Mouse (Mus musculus): ENCODE results near the gene Mlh1. TPM values are rescaled to one million over a fixed set of nuclear protein-coding genes. Genes with fewer than 3 reads are reported as not detected.
A peak's percentile ranks its signal among the peaks of the same experiment; 100 is the strongest.

Gene Mlh1
- total RNA-seq (2014; fragmentation: Nextera tagmentation): 46.0 and 47.0 TPM in 2 replicates
- total RNA-seq (2017): 46.9 and 61.6 TPM in 2 replicates

DNA sequence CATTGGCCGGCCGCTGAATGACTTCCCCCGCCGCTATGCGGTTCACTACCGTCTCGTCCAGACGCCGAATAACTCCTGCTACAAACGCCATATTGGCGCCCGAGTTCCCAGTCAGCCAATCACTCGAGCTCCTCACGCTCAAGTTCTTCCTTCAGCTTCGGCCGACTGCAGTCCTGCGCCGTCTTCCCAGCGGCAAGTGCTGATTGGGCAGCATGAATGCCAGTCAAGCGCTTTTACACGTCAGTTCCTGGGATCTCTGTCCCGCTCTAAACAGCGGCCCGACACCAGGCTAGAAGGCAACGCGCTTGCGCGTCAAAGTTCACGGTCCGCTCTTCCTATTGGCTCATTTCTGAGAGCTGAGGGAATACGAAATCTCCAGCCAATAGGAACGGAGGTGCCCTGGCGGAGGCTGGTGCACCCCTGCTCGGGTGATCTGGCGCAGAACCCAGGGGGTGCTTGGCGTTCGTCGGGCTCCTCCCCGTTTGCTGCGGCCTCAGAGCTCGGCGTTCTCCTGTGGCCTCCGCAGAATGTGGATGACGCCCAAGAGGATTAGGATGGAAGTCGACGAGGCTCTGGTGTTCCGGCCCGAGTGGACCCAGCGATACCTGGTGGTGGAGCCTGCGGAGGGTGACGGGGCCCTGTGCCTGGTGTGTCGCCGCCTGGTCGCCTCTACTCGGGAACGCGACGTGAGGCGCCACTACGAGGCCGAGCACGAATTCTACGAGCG, at the start of gene Mlh1, which contains the start of gene Epm2aip1:
Gene Mlh1 (minus strand): TSS at position 358 of the 727 bp plus-strand sequence.
Gene Epm2aip1 (plus strand): TSS at position 496 of the 727 bp plus-strand sequence.
- ATAC-seq (replicated peaks; ENCODE audit: poor library complexity, severe bottlenecking): peak; percentile 85

DNA sequence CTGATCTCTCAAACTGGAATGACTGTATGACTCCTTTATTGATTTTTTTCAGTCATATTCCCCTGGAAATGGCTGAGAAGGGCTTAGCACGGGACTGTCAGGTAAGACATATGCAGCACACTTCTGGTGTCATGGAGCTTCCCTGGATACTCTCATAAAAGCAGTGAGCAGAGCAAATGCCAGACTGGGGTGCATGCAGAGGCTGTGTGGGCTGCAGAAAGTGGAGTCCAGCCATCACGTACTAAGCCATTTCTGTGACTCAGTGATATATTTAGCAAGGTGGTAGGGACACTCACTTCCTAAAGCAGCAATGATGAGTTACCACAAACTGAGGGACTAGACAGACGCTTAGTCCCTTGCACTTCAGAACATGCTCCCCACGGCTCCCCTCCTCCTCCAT, 49.3 kb upstream of the Mlh1 start:
- ATAC-seq (replicated peaks; ENCODE audit: poor library complexity, severe bottlenecking): no peak

DNA sequence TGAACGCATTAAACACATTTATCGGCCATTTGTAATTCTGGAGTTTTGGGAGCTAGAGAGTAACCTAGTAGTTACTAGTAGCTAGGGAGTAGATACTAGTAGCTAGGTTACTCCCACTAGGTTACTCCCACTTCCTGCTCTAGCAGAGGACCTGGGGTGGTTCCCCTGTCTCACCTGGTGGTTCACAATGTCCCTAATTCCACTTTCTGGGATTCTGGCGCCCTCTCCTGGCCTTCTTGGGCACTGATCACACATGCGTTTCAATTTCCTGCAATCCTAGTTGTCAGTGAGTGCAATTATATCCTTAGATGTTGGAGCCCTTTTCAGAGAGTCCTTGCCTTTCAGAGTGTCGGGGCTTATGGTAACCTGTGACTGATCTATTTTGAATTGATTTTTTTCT, 42.6 kb upstream of the Mlh1 start:
- peak; percentile 77 for ATAC-seq (replicated peaks; ENCODE audit: poor library complexity, severe bottlenecking)

DNA sequence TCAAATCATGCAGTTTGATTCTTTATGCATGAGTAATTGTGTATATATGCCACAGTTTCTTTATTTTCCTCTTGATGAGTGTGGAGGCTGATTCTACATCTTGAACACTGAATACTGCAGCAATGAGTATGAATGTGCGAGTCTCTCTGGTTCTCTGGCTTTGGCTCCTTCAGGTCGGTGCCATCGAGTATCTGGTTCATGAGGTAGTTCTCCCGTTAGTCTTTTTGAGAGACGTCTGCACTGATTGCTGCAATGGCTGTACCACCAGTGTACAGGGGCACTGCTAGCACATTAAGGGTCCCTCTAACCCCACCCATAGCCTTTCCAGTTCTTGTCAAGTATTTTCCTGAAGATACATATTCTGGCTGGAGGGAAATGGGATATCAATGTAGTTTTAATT, 42.2 kb upstream of the Mlh1 start:
- ATAC-seq (replicated peaks; ENCODE audit: poor library complexity, severe bottlenecking): no peak

DNA sequence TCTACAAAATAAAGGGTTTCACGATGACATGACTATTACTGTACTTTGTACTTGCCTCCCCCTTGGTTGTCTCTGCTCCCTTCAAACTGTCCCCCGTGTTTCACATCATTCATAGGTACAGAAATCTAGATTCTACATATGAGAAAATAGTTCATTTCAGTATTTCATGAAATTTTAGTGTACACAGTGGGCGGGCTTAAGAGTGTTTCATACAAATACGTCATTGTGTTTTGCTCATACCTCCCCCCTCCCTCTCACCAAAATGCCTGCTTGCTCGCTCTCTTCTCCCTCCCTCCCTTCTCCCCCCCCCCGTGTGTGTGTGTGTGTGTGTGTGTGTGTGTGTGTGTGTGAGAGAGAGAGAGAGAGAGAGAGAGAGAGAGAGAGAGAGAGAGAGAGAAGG, 41.7 kb upstream of the Mlh1 start:
- ATAC-seq (replicated peaks; ENCODE audit: poor library complexity, severe bottlenecking): no peak

DNA sequence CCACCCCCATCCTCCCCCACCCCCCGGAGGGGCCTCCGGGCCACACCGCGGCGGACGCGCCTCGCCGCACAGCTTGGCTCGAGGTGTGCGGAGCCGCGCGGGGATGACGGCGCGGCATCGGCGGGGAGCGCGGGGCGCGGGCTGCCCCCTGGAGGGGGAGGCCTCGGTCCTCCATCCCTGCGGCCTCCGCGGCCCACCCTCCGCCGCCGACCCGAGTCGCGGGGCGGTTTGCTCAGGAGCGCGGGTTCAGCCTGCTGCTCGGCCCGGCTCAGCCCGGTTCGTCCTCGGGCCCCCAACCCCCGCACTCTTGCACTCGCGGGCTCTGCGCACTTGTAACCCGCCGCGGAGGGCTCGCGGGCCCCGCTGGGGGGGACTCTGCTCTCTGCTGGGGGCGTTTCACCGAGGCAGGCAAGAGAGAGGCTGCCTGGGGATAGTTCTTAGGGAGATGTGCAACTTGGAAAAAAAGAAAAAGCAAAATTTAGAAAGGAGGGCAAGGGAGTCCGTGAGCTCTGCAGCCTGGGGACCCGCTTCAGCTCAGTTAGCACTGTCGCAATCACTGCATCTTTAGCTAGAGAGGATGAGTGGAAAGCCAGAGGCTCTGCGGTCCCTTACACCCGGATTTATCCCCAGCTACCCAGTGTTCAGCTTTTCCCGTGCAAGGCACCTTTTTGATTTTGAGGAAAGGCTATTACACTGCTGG, 41.0 kb upstream of the Mlh1 start:
- ATAC-seq (replicated peaks; ENCODE audit: poor library complexity, severe bottlenecking): peak; percentile 26; the same call in 1 of the 2 replicates

DNA sequence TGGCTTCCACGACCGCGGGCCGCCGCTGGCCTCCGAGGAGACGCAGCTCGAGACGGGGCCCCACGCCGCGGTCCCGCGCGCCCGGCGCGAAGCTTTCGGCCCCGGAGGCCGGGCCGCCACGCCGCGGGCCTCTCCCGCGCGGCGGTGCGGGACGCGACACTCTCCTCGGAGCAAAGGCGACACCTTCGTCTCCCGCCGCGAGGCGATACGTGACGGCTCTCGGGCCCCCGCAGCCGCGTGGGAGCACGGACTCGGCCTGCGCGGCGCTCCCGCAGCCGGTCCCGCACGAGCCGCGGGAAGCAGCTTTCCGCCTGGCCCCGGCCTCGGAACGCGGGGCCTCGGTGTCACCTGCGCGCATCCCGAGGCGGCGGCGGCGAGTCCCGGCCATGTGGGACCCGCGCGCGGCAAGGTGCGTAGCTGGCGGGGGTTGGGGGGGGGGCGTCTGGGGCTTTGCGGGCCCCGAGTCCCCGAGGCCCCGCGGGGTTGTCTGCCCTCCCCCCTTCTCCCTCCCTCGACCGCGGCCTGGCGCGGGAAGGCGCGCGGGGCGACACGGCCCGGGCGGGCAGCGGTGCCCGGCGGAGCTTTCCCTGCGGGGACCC, 40.4 kb upstream of the Mlh1 start:
- no peak for ATAC-seq (replicated peaks; ENCODE audit: poor library complexity, severe bottlenecking)

DNA sequence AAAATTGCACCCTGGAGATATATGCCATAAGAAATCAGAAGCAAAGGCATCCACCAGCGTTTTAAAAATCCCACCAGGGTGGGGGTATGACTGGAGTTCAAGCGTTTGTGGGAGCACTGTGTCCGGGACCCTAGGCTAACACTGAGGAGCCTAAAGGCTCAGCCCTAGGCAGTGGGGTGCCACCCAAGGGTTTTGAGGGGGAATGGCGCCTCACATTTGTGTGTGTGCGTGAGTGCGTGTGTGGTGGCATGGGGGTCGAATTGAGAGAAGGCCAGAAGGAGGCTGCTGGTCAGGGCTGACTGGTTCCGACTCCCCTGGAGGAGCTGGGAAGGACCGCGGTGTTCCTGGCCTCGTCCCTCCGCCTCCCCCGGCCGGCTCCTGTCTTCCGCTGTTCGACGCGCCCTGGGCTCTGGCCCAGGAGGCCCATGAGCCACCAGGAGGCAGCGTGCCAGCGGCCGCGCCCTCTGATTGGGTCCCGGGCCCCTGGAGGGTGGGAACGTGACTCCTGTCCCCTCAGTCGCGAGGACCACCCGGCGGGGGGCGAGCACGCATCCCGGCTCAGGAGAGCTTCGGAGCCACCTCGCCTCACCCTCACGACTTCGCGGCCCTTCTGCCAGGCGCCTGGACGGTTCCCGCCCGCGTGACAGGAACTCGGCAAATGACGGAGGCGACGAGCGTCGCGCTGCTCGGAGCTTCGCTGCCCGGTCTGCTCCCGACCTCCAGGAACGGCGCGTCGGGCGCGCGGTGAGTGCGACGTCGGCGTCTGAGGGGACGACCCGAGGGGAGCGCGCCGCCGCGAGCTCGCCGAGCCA, 39.6 kb upstream of the Mlh1 start, which contains the start of gene Trank1:
Gene Trank1 (plus strand): TSS at position 709 of the 812 bp plus-strand sequence.
- ATAC-seq (replicated peaks; ENCODE audit: poor library complexity, severe bottlenecking): peak; percentile 52

DNA sequence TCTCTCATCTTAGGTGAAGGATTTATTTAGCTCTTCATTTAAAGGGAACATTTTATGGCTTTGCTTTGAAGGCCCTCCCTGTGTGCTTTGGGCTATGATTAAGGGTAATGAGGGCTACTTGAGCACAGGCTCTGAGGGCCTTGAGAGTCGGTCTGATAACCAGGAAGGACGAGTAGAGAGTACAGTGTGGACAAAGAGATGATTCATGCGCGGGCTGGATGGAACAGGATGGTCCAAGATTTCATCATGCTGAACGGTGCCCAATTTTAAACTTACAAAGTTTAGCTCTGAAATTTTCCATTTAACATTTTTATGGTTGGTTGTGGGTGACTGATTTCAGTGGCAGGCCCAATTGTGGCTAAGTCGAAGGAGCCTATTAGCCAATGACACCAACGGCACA, 34.6 kb upstream of the Mlh1 start:
- no peak for ATAC-seq (replicated peaks; ENCODE audit: poor library complexity, severe bottlenecking)

DNA sequence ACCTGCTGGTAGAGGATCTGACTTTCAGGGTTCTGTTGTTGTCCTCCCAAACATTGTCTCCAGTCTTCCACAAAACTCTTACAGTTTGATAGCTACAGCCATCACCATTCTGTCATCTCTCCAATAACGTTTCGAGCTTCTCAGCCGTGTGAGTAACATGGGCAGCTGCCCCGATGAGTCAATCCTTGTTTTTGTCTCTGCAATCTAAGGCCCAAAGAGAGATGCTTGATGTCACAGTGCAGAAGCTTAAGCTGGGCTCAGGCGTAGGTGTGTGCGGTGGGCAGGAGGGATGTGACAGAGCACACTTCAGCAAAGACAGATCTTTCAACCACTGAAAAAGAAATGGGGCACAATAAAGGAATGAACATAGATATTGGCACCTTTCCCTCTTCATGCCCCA, 32.4 kb upstream of the Mlh1 start:
- no peak for ATAC-seq (replicated peaks; ENCODE audit: poor library complexity, severe bottlenecking)

DNA sequence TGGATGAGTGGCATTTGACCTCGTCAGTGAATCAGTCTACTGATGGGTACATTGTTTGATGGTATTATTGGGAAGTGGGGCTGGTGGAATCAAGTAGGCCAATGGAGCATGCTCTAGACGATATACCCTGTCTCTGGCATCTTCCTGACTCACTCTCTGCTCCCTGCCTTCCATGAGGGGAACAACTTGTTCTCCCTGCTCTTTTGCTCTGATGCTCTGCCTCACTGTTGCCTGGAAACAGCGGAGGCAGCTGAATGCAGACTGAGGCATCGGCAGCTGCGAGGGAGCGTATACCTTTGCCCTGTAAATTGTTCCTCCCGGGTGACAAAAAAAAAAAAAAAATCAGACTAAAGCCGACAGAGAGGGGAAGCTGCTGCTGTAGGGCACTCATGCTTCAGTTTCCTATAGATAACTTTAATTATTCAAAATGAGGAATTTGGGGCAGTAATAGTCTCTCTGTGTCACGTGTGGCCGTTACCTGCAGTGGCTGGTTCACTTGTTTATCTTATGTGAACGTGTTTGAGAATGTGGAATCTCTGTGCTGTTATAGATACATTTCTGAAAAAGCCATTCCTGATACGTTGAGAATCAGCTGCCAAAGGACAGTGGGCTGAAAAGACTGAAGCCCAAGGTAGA, 30.7 kb upstream of the Mlh1 start:
- no peak for ATAC-seq (replicated peaks; ENCODE audit: poor library complexity, severe bottlenecking)

DNA sequence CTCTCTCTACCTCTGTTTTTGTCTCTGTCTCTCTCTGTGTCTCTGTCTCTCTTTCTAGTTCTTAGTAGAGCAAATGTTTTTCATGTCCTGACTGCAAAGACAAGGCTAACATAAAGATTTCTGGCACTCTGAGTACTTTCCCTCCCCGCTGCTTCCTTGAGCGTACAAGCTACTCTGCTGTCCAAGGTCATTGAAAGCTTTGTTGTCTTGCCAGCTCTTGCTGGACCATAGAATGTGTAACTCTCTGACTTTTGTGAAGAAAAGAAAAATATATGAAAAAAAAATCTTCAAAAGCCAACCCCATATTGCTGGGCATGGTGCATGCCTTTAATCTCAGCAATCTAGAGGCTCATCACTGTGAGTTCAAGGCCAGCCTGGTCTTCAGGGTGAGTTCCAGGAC, 27.0 kb upstream of the Mlh1 start:
- no peak for ATAC-seq (replicated peaks; ENCODE audit: poor library complexity, severe bottlenecking)

DNA sequence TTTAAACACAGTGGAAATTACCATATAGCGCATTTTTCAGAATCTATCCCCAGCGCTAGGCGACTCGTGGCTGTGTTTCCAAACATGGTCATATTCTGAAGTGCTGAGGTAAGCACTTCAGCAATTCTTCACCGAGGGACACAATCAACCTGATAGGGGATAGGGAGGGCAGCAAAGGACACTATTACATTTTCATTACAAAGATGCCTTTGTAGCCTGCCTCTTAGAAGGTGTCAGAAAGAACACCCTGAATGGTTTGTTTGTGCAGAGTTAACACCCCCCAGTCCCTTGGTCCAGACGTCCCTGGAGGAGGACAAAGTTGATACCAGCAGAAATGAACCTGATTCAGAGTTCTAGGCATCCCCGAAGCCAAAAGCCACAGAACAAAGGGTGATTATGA, 24.8 kb upstream of the Mlh1 start:
- ATAC-seq (replicated peaks; ENCODE audit: poor library complexity, severe bottlenecking): no peak

DNA sequence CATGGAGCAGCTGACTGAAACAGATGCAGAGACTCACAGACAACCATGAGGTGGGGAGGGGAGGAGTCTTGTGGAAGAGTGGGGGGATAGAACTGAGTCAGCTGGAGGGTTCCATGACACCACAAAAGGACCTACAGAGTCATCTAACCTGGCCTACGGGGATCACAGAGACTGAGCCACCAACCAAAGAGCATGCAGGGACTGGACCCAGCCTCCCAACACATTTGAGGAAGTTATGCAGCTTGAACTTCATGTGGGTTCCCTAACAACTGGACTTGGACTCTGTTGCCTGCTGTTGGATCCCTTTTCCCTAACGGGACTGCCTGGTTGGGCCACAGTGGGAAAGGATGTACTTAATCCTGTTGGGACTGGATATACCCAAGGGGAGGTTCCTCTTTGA, 23.7 kb upstream of the Mlh1 start:
- peak; percentile 44 for ATAC-seq (replicated peaks; ENCODE audit: poor library complexity, severe bottlenecking)

DNA sequence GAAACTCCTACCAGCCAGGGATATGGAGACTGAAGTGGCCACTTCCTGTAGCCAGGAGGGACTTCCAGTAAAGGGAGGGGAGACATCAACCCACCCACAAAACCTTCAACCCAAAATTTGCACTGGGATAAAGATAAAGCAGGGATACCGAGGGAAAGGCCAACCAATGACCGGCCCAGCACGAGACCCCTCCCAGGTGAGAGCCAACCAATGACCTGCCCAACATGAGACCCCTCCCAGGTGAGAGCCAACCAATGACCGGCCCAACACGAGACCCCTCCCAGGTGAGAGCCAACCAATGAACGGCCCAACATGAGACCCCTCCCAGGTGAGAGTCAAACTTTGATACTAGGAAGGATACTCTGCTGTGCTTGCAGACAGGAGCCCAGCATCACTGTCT, 23.3 kb upstream of the Mlh1 start:
- no peak for ATAC-seq (replicated peaks; ENCODE audit: poor library complexity, severe bottlenecking)

DNA sequence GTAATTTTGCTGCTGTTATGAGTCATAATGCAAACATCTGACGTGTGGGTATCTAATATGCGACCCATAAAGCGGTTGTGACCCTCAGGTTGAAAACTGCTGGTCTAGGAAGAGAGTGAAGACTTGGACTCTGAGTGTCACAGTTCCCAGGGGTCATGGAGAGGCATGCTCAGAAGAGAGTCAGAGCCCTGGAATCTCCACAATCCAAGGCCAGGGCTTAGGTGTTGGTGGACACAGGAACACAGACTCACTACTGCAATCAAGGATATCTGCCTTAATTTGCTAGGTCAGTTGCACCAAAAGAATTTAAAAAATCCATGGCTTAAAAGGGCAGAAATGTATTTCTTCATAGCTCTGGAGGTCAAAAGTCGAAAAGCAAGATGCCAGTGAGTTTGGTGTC, 21.6 kb upstream of the Mlh1 start:
- no peak for ATAC-seq (replicated peaks; ENCODE audit: poor library complexity, severe bottlenecking)

DNA sequence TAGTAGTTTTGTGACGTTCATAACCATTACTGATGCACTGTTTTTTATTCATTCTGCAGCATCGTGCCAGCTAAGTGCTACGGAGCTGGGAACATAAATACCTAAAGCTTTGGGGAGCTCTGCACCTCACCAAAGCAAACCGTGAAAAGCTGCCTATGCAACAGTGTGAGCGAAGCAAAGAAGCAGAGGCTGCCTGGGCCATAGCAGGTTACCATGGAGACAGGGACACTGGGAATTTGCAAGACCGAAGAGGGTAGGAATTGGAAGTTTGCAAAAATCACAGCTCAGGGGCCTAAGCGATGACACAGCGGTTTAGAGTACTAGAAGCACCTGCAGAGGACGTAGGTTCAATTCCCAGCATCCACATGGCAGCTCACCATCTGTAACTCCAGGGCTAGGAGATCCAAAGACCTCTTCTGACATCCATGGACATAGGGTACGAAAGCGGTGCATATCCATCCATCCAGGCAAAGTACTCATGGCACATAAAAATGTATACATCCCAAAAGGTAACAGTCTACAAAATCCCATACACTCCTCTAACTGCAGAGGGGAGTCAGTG, 19.0 kb upstream of the Mlh1 start:
- no peak for ATAC-seq (replicated peaks; ENCODE audit: poor library complexity, severe bottlenecking)

DNA sequence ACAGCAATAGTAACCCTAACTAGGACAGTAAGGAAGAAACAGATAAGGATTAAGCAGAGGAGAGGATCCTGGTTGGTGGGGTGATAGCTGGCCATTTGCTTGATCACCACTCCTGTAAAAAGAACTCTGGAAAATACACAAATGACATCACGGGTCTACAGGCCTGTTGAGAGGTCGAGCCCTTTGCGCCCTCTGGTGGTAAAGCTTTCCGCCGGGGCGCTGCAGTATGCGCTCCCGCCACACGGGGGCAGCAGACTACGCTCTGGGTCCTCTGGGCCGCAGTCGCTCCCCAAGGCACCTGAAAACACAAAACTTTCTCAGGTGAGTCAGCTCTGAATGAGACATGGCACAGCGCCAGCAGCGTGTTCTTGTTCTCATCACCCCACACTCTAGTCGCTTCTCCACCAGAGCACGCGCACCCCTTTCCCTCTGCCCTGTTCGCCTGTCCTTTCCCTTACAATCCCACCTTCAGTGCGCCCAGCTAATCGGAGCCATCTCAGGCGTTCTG, 18.3 kb upstream of the Mlh1 start:
- peak; percentile 91 for ATAC-seq (replicated peaks; ENCODE audit: poor library complexity, severe bottlenecking)

DNA sequence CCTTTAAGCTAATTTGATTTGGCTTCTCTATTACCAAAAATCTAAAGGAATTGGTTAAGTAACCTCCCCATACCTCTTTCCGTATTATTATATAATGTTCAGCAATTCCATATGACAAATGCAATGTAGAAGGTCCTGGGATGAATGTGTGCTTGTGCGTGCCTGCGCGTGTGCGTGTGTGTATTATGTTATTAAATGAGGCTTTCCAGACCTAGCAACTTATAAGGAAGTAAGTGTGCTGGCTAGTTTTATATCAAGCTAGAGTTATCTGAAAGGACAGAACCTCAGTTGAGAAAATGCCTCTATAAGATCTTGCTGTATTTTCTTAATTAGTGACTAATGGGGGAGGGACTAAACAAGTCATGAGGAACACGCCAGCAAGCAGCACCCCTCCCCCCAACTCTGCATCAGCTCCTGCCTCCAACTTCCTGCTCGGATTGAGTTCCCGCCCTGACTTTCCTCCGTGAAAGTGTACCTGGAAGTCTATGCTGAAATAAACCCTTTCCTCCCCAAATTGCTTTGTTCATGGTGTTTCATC, 17.8 kb upstream of the Mlh1 start:
- peak; percentile 66 for ATAC-seq (replicated peaks; ENCODE audit: poor library complexity, severe bottlenecking)

Measured in granulocyte monocyte progenitor cell, adult 5-6 weeks (primary cell).